Mouse (Mus musculus) liver, embryonic 15.5 days (tissue): ENCODE data around the gene Sprtn. TPM values are rescaled to one million over a fixed set of nuclear protein-coding genes. Genes with fewer than 3 reads are reported as not detected.

Source experiments
- ATAC-seq: fragments of 200-750 bp; cut with Nextera tagmentation; 2 replicates; pipeline ENCODE4 v1.8.0; 2017; ENCODE audit warnings: moderate number of reproducible peaks, mild to moderate bottlenecking, moderate library complexity; ENCODE audit not compliant: insufficient read depth
- H3K27ac ChIP-seq: fragments of 300-500 bp; sonication (generic); replicated peaks from 2 replicates; pipeline ENCODE4 v1.5.1; 2015; ENCODE audit warnings: mild to moderate bottlenecking, inconsistent platforms
- H3K27me3 ChIP-seq: fragments of 300-500 bp; sonication (generic); 2 replicates; pipeline ENCODE4 v1.6.1; 2015; ENCODE audit warnings: mild to moderate bottlenecking, inconsistent platforms
- H3K36me3 ChIP-seq: fragments of 300-500 bp; sonication (generic); replicated peaks from 2 replicates; pipeline ENCODE4 v1.6.1; 2015; ENCODE audit warnings: moderate library complexity, mild to moderate bottlenecking, inconsistent platforms
- H3K4me1 ChIP-seq: fragments of 300-500 bp; sonication (generic); replicated peaks from 2 replicates; pipeline ENCODE4 v1.6.1; 2015; ENCODE audit warnings: inconsistent platforms
- H3K4me2 ChIP-seq: fragments of 300-500 bp; sonication (generic); 2 replicates; pipeline ENCODE4 v1.6.1; 2015; ENCODE audit warnings: moderate library complexity, mild to moderate bottlenecking, inconsistent platforms
- H3K4me3 ChIP-seq: fragments of 300-500 bp; sonication (generic); replicated peaks from 2 replicates; pipeline ENCODE4 v1.5.1; 2015; ENCODE audit warnings: mild to moderate bottlenecking, inconsistent platforms
- H3K9ac ChIP-seq: fragments of 300-500 bp; sonication (generic); 2 replicates; pipeline ENCODE4 v1.6.1; 2015; ENCODE audit warnings: moderate library complexity, mild to moderate bottlenecking, inconsistent platforms
- H3K9me3 ChIP-seq: fragments of 300-500 bp; sonication (generic); replicated peaks from 2 replicates; pipeline ENCODE4 v1.6.1; 2016; ENCODE audit warnings: inconsistent platforms
- WGBS: fragments of 180-500 bp; shearing (Covaris S2); methylation state at CpG from one replicate; pipeline ENCODE4 v1.1.7; 2015; ENCODE audit warnings: mixed read lengths; ENCODE audit not compliant: insufficient replicate concordance; 5-methylcytosine and 5-hydroxymethylcytosine counted together
- polyA plus RNA-seq: library from polyadenylated mRNA; unstranded; fragments of >200 nt; fragmentation: Nextera tagmentation; extraction: Ambion mirVana; gene quantifications from 2 replicates; pipeline ENCODE4 v1.2.1, GENCODE M21; 2015

Sprtn gene
- polyA plus RNA-seq, 1 experiment from 2014 or later, result 6.1 TPM

GRCm38 (mm10) chr8:124871474-124871873, 26.2 kb upstream of the Sprtn start:
- 75% methylated on average over 7 of the region's 7 CpGs for WGBS
- Histone ChIP-seq H3K27ac (no peak overlapping the region), H3K4me2 (no peak overlapping the region), H3K4me1 (peaks cover 16% of the 10 kb centered on the region), H3K9ac (no peak overlapping the region), H3K4me3 (no peak overlapping the region), H3K36me3 (peaks cover 61% of the 10 kb centered on the region), H3K9me3 (no peaks in the 10 kb centered on the region), H3K27me3 (no peaks in the 10 kb centered on the region)
- no peak for ATAC-seq

- H3K27me3 ChIP-seq, result no peaks in the 10 kb centered on the region
- H3K9ac ChIP-seq, result no peak overlapping the region
- no peaks in the 10 kb centered on the region for H3K9me3 ChIP-seq
- WGBS, result 82% methylated on average over 7 of the region's 7 CpGs
- no peak for ATAC-seq
- no peak overlapping the region for H3K4me3 ChIP-seq
- H3K27ac ChIP-seq, result no peak overlapping the region
- H3K4me2 ChIP-seq, result no peak overlapping the region
- peaks cover 67% of the 10 kb centered on the region for H3K36me3 ChIP-seq
- H3K4me1 ChIP-seq, result peaks cover 11% of the 10 kb centered on the region
These were observed 25.6 kb upstream of the Sprtn start for GRCm38 (mm10) chr8:124872081-124872480.

- 67% methylated on average over 5 of the region's 5 CpGs for WGBS
These were observed 25.0 kb upstream of the Sprtn start for GRCm38 (mm10) chr8:124872690-124873089.

GRCm38 (mm10) chr8:124878141-124878540, 19.5 kb upstream of the Sprtn start:
- Histone ChIP-seq H3K27ac (no peak overlapping the region), H3K9ac (no peak overlapping the region), H3K4me2 (no peak overlapping the region), H3K36me3 (peaks cover 92% of the 10 kb centered on the region), H3K4me1 (peaks cover 11% of the 10 kb centered on the region), H3K27me3 (no peaks in the 10 kb centered on the region), H3K4me3 (no peak overlapping the region), H3K9me3 (no peaks in the 10 kb centered on the region)
- WGBS, result 71% methylated on average over 5 of the region's 5 CpGs
- no peak for ATAC-seq

More at GRCm38 (mm10) chr8:124872690-124873089, 25.0 kb upstream of the Sprtn start:
- no peak overlapping the region for H3K27ac ChIP-seq
- no peaks in the 10 kb centered on the region for H3K9me3 ChIP-seq
- H3K9ac ChIP-seq, result no peak overlapping the region
- no peak overlapping the region for H3K4me2 ChIP-seq
- H3K27me3 ChIP-seq, result no peaks in the 10 kb centered on the region
- ATAC-seq, result no peak
- no peak overlapping the region for H3K4me3 ChIP-seq
- H3K36me3 ChIP-seq, result peaks cover 73% of the 10 kb centered on the region
- peaks cover 5% of the 10 kb centered on the region; the same call in 1 of the 2 replicates for H3K4me1 ChIP-seq

- H3K4me2 ChIP-seq, result no peak overlapping the region
- no peaks in the 10 kb centered on the region for H3K27me3 ChIP-seq
- peak; percentile 65 for ATAC-seq
- peaks cover 92% of the 10 kb centered on the region for H3K36me3 ChIP-seq
- WGBS, result 50% methylated on average over 10 of the region's 10 CpGs
- 0 out of 2 replicates have a peak overlapping the region, but pooled peaks have one; percentile 29 for H3K27ac ChIP-seq
- H3K9ac ChIP-seq, result no peak overlapping the region
- no peak overlapping the region for H3K4me3 ChIP-seq
- peaks cover 11% of the 10 kb centered on the region for H3K4me1 ChIP-seq
- no peaks in the 10 kb centered on the region for H3K9me3 ChIP-seq
These were observed 18.6 kb upstream of the Sprtn start for GRCm38 (mm10) chr8:124878946-124879526.

- Histone ChIP-seq H3K4me1 (0 out of 2 replicates have a peak, but pooled peaks cover 3% of the 10 kb centered on the region), H3K9ac (no peak overlapping the region), H3K4me2 (no peak overlapping the region), H3K27ac (no peak overlapping the region), H3K36me3 (peaks cover 92% of the 10 kb centered on the region), H3K27me3 (no peaks in the 10 kb centered on the region), H3K4me3 (no peak overlapping the region), H3K9me3 (no peaks in the 10 kb centered on the region)
- ATAC-seq, result no peak
- WGBS, result 75% methylated on average over 5 of the region's 5 CpGs
These were observed 9.3 kb upstream of the Sprtn start for GRCm38 (mm10) chr8:124888385-124888784.

GRCm38 (mm10) chr8:124892596-124892995, 5.1 kb upstream of the Sprtn start:
- no peak overlapping the region for H3K9ac ChIP-seq
- no peak overlapping the region for H3K4me3 ChIP-seq
- peaks cover 75% of the 10 kb centered on the region for H3K36me3 ChIP-seq
- WGBS, result 72% methylated on average over 3 of the region's 3 CpGs
- H3K27me3 ChIP-seq, result no peaks in the 10 kb centered on the region
- peaks cover 32% of the 10 kb centered on the region for H3K4me1 ChIP-seq
- H3K27ac ChIP-seq, result no peak overlapping the region
- ATAC-seq, result no peak
- H3K4me2 ChIP-seq, result no peak overlapping the region
- H3K9me3 ChIP-seq, result no peaks in the 10 kb centered on the region

GRCm38 (mm10) chr8:124896010-124896631, 1.6 kb upstream of the Sprtn start:
- Histone ChIP-seq H3K4me1 (peaks cover 51% of the 10 kb centered on the region), H3K4me3 (peak overlapping the region; percentile 86), H3K9ac (peak overlapping the region; percentile 89; the same call in 1 of the 2 replicates), H3K4me2 (peak overlapping the region; percentile 98), H3K27me3 (no peaks in the 10 kb centered on the region), H3K9me3 (no peaks in the 10 kb centered on the region), H3K27ac (0 out of 2 replicates have a peak overlapping the region, but pooled peaks have one; percentile 92), H3K36me3 (peaks cover 60% of the 10 kb centered on the region)
- 85% methylated on average over 26 of the region's 26 CpGs for WGBS
- ATAC-seq, result no peak

GRCm38 (mm10) chr8:124896632-124897385, 877 bp upstream of the Sprtn start:
- H3K4me2 ChIP-seq, result peak overlapping the region; percentile 98
- peak overlapping the region; percentile 92 for H3K27ac ChIP-seq
- peaks cover 51% of the 10 kb centered on the region for H3K4me1 ChIP-seq
- H3K27me3 ChIP-seq, result no peaks in the 10 kb centered on the region
- peaks cover 58% of the 10 kb centered on the region for H3K36me3 ChIP-seq
- WGBS, result 1% methylated on average over 60 of the region's 60 CpGs
- peak overlapping the region; percentile 86 for H3K4me3 ChIP-seq
- no peaks in the 10 kb centered on the region for H3K9me3 ChIP-seq
- ATAC-seq, result peak; percentile 56
- peak overlapping the region; percentile 89 for H3K9ac ChIP-seq

GRCm38 (mm10) chr8:124898251-124898905, 692 bp downstream of the Sprtn start:
- Histone ChIP-seq H3K4me3 (peak overlapping the region; percentile 86), H3K4me2 (peak overlapping the region; percentile 87), H3K4me1 (peaks cover 48% of the 10 kb centered on the region), H3K9me3 (no peaks in the 10 kb centered on the region), H3K9ac (peak overlapping the region; percentile 89), H3K27me3 (no peaks in the 10 kb centered on the region), H3K36me3 (peaks cover 65% of the 10 kb centered on the region), H3K27ac (peak overlapping the region; percentile 92)
- ATAC-seq, result no peak
- WGBS, result 2% methylated on average over 31 of the region's 31 CpGs

GRCm38 (mm10) chr8:124903198-124903597, 5.5 kb downstream of the Sprtn start:
- Histone ChIP-seq H3K4me1 (peaks cover 27% of the 10 kb centered on the region), H3K4me2 (no peak overlapping the region), H3K36me3 (peaks cover 84% of the 10 kb centered on the region), H3K9me3 (no peaks in the 10 kb centered on the region), H3K9ac (no peak overlapping the region), H3K4me3 (no peak overlapping the region), H3K27ac (no peak overlapping the region), H3K27me3 (no peaks in the 10 kb centered on the region)
- no peak for ATAC-seq
- WGBS, result 84% methylated on average over 15 of the region's 15 CpGs
